Mouse (Mus musculus) C3H10T1/2 (cell line): ENCODE results near the gene Itgb1. TPM values are rescaled to one million over a fixed set of nuclear protein-coding genes. Genes with fewer than 3 reads are reported as not detected.

ENCODE experiments used
- polyA plus RNA-seq, 2 experiments: library from polyadenylated mRNA; unstranded; fragments of >200 nt; fragmentation: generic; extraction: Trizol; gene quantifications; one replicate each; pipeline ENCODE4 v1.2.1; 2012; ENCODE audit warnings: missing spikeins in 2 of 2

The Itgb1 gene
- polyA plus RNA-seq: 100 to 1,000 TPM in 1 of 2 experiments, 1 to 10 TPM in 1; 7.7 to 113 TPM

GRCm38 (mm10) chr8:128685507-128686428 is at the start of gene Itgb1:
Itgb1 (plus strand) TSS chr8:128685654.

Other genes with a start within 250 kb of the Itgb1 start
- gene Gm3952, start 113.0 kb downstream of the Itgb1 start, polyA plus RNA-seq: not detected